Mouse (Mus musculus): ENCODE data around the gene A430078G23Rik.

DNA sequence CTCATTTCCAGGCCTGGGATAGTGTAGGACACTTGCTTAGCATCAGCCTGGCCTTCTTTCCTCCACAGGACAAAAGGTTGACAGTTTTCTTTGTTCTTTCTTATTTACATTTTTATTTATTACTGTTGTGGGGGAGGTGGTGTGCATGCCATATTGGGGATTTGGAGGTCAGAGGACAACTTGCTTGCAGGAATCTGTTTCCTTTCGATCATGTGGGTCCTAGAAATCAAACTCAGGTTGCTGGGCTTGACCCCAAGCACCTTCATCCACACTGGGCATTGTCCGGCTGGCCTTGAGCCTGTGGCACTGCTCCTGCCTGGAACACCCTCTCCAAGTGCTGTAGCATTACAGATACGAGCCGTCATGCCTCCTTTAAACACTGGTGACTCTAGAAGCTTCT, 63.6 kb downstream of the A430078G23Rik start:
- TF ChIP-seq CTCF (IDR thresholded peaks at IDR 0.05; ENCODE audit: insufficient read depth, low read length): no peak
- TF ChIP-seq POLR2A (IDR thresholded peaks at IDR 0.05; ENCODE audit: borderline replicate concordance, extremely low read depth, low read depth, low read length): no peak

Measured in lung, adult 2 months (tissue).